In genomic region chr11:32455507-32456141, GRCm38 (mm10) we compare ENCODE assay signal across 8 mouse cellular contexts. TPM values are rescaled to one million over a fixed set of nuclear protein-coding genes. Genes with fewer than 3 reads are reported as not detected.
DNase-seq lines count a peak whose midpoint lies in the region; ATAC-seq lines count a peak whose summit lies in the region.

No protein-coding gene starts in this region.

- H3K9me3 ChIP-seq in forebrain, embryonic 15.5 days: no peaks in the 10 kb centered on the region
- H3K9me3 ChIP-seq in hindbrain, embryonic 12.5 days (replicated peaks): no peaks in the 10 kb centered on the region
- H3K9me3 ChIP-seq in limb, embryonic 15.5 days: no peaks in the 10 kb centered on the region
- H3K9me3 ChIP-seq in midbrain, embryonic 16.5 days (replicated peaks; ENCODE audit: control insufficient read depth, low read length, poor library complexity, severe bottlenecking): no peaks in the 10 kb centered on the region

- peak; percentile 36 for ATAC-seq in forebrain, embryonic 15.5 days (replicated peaks)
- no peak; the same call in 1 of the 2 replicates for ATAC-seq in hindbrain, embryonic 12.5 days (ENCODE audit: low FRiP score)
- peak; percentile 12 for ATAC-seq in limb, embryonic 15.5 days (ENCODE audit: insufficient number of reproducible peaks, low FRiP score, low TSS enrichment, low read depth)
- ATAC-seq in midbrain, embryonic 16.5 days: peak; percentile 52

- peak overlapping the region; percentile 99 for H3K27ac ChIP-seq in forebrain, embryonic 15.5 days (replicated peaks)
- H3K27ac ChIP-seq in hindbrain, embryonic 12.5 days: peak overlapping the region; percentile 98
- peak overlapping the region; percentile 99 for H3K27ac ChIP-seq in limb, embryonic 15.5 days
- peak overlapping the region; percentile 97 for H3K27ac ChIP-seq in midbrain, embryonic 16.5 days (ENCODE audit: low read length)

- H3K36me3 ChIP-seq in forebrain, embryonic 15.5 days: no peaks in the 10 kb centered on the region
- H3K36me3 ChIP-seq in hindbrain, embryonic 12.5 days: no peaks in the 10 kb centered on the region
- no peaks in the 10 kb centered on the region for H3K36me3 ChIP-seq in limb, embryonic 15.5 days
- no peaks in the 10 kb centered on the region for H3K36me3 ChIP-seq in midbrain, embryonic 16.5 days (ENCODE audit: control insufficient read depth, insufficient read depth, low read length)

- H3K9ac ChIP-seq in forebrain, embryonic 15.5 days (replicated peaks): peak overlapping the region; percentile 98
- H3K9ac ChIP-seq in hindbrain, embryonic 12.5 days: peak overlapping the region; percentile 92
- H3K9ac ChIP-seq in limb, embryonic 15.5 days: peak overlapping the region; percentile 95
- H3K9ac ChIP-seq in midbrain, embryonic 16.5 days (ENCODE audit: low read depth, low read length): peak overlapping the region; percentile 95

- under 1% methylated on average over 54 of the region's 58 CpGs for WGBS in forebrain, embryonic 15.5 days
- WGBS in hindbrain, embryonic 12.5 days: under 1% methylated on average over 57 of the region's 58 CpGs
- WGBS in limb, embryonic 15.5 days: under 1% methylated on average over 45 of the region's 58 CpGs
- under 1% methylated on average over 51 of the region's 58 CpGs for WGBS in midbrain, embryonic 16.5 days

- DNase-seq in ovary, adult 18-20 months (ENCODE audit: low spot score): peak; percentile 10
- no peak for DNase-seq in ovary, postnatal 36 days (ENCODE audit: low spot score)
- DNase-seq in WW6 (ENCODE audit: low read depth, low spot score): peak; percentile 38
- no peak for DNase-seq in spleen, adult 12 weeks (ENCODE audit: low spot score)

- no peaks in the 10 kb centered on the region for H3K27me3 ChIP-seq in forebrain, embryonic 15.5 days
- no peaks in the 10 kb centered on the region for H3K27me3 ChIP-seq in hindbrain, embryonic 12.5 days
- no peaks in the 10 kb centered on the region for H3K27me3 ChIP-seq in limb, embryonic 15.5 days
- no peaks in the 10 kb centered on the region for H3K27me3 ChIP-seq in midbrain, embryonic 16.5 days (ENCODE audit: control insufficient read depth, insufficient read depth, low read depth, low read length)

- H3K4me3 ChIP-seq in forebrain, embryonic 15.5 days: peak overlapping the region; percentile 99
- H3K4me3 ChIP-seq in hindbrain, embryonic 12.5 days: peak overlapping the region; percentile 95
- H3K4me3 ChIP-seq in limb, embryonic 15.5 days: peak overlapping the region; percentile 81
- H3K4me3 ChIP-seq in midbrain, embryonic 16.5 days (ENCODE audit: low read depth, low read length): peak overlapping the region; percentile 96

- H3K4me1 ChIP-seq in forebrain, embryonic 15.5 days: peaks cover 25% of the 10 kb centered on the region
- peaks cover 16% of the 10 kb centered on the region for H3K4me1 ChIP-seq in hindbrain, embryonic 12.5 days
- H3K4me1 ChIP-seq in limb, embryonic 15.5 days: peaks cover 10% of the 10 kb centered on the region
- H3K4me1 ChIP-seq in midbrain, embryonic 16.5 days (ENCODE audit: control insufficient read depth, insufficient read depth, low read length): peaks cover 19% of the 10 kb centered on the region

- peak overlapping the region; percentile 81 for H3K4me2 ChIP-seq in forebrain, embryonic 15.5 days (replicated peaks)
- peak overlapping the region; percentile 91 for H3K4me2 ChIP-seq in hindbrain, embryonic 12.5 days (replicated peaks)
- H3K4me2 ChIP-seq in limb, embryonic 15.5 days: peak overlapping the region; percentile 84
- peak overlapping the region; percentile 93 for H3K4me2 ChIP-seq in midbrain, embryonic 16.5 days (ENCODE audit: low read length)

RNA-seq across cellular contexts. Expression of gene Ubtd2, which starts 0.5 kb away (rescaled TPM):
- 65.0 and 65.5 TPM in 2 replicates for polyA plus RNA-seq in forebrain, embryonic 15.5 days (2015; fragmentation: Nextera tagmentation; extraction: Ambion mirVana)
- polyA plus RNA-seq in hindbrain, embryonic 12.5 days (2016; fragmentation: Nextera tagmentation; extraction: Ambion mirVana): 64.4 and 71.9 TPM in 2 replicates
- polyA plus RNA-seq in limb, embryonic 15.5 days (2015; fragmentation: Nextera tagmentation; extraction: Ambion mirVana): 90.6 and 97.1 TPM in 2 replicates
- 43.0 and 46.6 TPM in 2 replicates for polyA plus RNA-seq in midbrain, embryonic 16.5 days (2015; fragmentation: Nextera tagmentation; extraction: Ambion mirVana)

Comparison
In these comparisons a context has a peak if more than half of its experiments do, and no peak if none do; other contexts are left out.
1. DNase-seq: peak in ovary, adult 18-20 months (single experiment) and WW6 (single experiment); none in ovary, postnatal 36 days (single experiment) and spleen, adult 12 weeks (single experiment).
2. Peak in every context shown above with its lines, with median percentiles within 50 percentile points of each other: H3K27ac ChIP-seq, H3K4me2 ChIP-seq, H3K4me3 ChIP-seq and H3K9ac ChIP-seq.